Mouse (Mus musculus) midbrain, embryonic 12.5 days (tissue): ENCODE measurements around the gene Ldlrap1. TPM values are rescaled to one million over a fixed set of nuclear protein-coding genes. Genes with fewer than 3 reads are reported as not detected.

ENCODE experiments used
- ATAC-seq: fragments of 200-750 bp; cut with Nextera tagmentation; 2 replicates; pipeline ENCODE4 v1.8.0; 2017; ENCODE audit warnings: low read depth, moderate TSS enrichment, moderate library complexity; ENCODE audit not compliant: low FRiP score
- H3K27ac ChIP-seq: fragments of 300-500 bp; sonication (generic); replicated peaks from 2 replicates; pipeline ENCODE4 v1.5.1; 2016; ENCODE audit warnings: mild to moderate bottlenecking
- H3K27me3 ChIP-seq: fragments of 300-500 bp; sonication (generic); 2 replicates; pipeline ENCODE4 v1.6.1; 2016; ENCODE audit warnings: mild to moderate bottlenecking
- H3K36me3 ChIP-seq: fragments of 300-500 bp; sonication (generic); 2 replicates; pipeline ENCODE4 v1.6.1; 2016
- H3K4me1 ChIP-seq: fragments of 300-500 bp; sonication (generic); 2 replicates; pipeline ENCODE4 v1.6.1; 2016
- H3K4me2 ChIP-seq: fragments of 300-500 bp; sonication (generic); replicated peaks from 2 replicates; pipeline ENCODE4 v1.6.1; 2016; ENCODE audit warnings: mild to moderate bottlenecking, moderate library complexity
- H3K4me3 ChIP-seq: fragments of 300-500 bp; sonication (generic); 2 replicates; pipeline ENCODE4 v1.5.1; 2016; ENCODE audit warnings: mild to moderate bottlenecking
- H3K9ac ChIP-seq: fragments of 300-500 bp; sonication (generic); replicated peaks from 2 replicates; pipeline ENCODE4 v1.6.1; 2016; ENCODE audit warnings: mild to moderate bottlenecking, moderate library complexity
- H3K9me3 ChIP-seq: fragments of 300-500 bp; sonication (generic); 2 replicates; pipeline ENCODE4 v1.6.1; 2016; ENCODE audit warnings: mild to moderate bottlenecking
- WGBS: fragments of 180-500 bp; shearing (Covaris S2); methylation state at CpG from one replicate; pipeline ENCODE4 v1.1.7; 2016; 5-methylcytosine and 5-hydroxymethylcytosine counted together
- polyA plus RNA-seq: library from polyadenylated mRNA; unstranded; fragments of >200 nt; fragmentation: Nextera tagmentation; extraction: Ambion mirVana; gene quantifications from 2 replicates; pipeline ENCODE4 v1.2.1, GENCODE M21; 2016

Ldlrap1 gene
- polyA plus RNA-seq, 1 experiment from 2014 or later: 6.0 TPM

DNA sequence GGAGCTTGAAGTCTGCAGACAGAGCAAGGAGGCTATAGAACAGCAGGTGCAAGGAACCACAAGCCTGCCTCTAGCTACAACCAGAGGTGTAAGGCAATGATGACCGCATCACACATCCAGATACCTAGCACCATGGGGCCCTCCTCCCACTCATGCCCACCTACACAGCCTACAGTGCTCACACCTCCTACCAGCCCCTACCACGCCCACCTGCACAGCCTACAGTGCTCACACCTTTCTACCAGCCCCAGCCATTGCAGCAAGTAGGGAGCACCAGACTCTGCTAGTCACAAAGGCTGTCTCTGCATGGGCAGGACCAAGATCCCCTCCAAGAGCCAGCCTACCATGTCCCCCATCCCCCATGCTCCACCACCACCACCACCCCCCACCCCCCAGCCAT, 66.9 kb downstream of the Ldlrap1 start:
- Histone ChIP-seq H3K9ac (no peak overlapping the region), H3K27ac (no peak overlapping the region), H3K4me1 (peaks cover 26% of the 10 kb centered on the region), H3K36me3 (no peaks in the 10 kb centered on the region), H3K4me3 (no peak overlapping the region), H3K9me3 (no peaks in the 10 kb centered on the region), H3K27me3 (peaks cover 39% of the 10 kb centered on the region), H3K4me2 (0 out of 2 replicates have a peak overlapping the region, but pooled peaks have one; percentile 3)
- 86% methylated on average over 2 of the region's 2 CpGs for WGBS
- ATAC-seq: no peak

DNA sequence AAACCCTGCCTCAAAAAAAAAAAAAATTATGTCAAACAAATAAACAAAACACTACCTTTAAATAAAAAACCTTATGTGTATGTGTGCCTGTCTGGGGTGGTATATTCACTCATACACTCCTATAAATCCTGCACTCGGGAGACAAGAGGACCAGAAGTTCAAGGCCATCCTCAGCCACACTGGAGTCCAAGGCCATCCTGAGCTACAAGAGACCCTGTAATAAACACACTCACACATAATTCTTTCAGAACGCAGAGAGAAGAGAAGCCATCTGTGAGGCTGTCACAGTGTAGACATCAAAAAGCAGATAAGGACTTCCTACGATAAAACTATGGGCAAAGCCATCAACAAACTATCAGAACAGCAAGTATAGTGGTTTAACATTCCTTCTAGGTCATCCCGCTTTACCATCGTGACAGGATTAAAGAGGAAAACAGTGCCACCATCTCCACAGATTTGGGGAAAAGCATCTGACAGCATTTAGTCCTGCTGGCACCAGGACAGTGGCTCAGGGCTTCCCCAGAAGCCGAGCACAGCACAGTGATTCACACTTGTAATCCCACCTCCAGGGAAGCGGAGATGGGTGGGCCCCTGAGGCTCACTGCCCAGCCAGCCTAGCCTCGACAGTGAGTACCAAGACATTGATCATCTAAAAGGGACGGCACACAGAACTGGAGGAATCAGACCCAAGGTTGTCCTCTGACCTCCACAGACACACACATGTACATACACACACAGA, 74.5 kb downstream of the Ldlrap1 start:
- H3K4me2 ChIP-seq: no peak overlapping the region
- 80% methylated on average over 9 of the region's 9 CpGs for WGBS

DNA sequence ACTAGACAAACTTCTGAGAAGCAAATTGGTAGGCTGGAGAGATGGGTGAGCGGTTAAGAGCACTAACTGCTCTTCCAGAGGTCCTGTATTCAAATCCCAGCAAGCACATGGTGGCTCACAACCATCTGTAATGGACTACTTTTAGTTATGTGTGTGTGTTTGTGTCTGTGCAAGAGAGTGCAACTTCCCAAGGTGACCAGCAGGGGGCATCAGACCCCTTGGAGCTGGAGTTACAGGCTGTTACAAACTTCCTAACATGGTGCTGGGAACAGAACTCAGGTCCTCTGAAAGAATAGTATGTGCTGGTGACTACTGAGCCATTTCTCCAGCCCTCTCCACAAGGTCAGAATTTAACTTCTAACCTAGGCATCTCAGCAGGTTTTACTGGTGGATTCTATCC, 75.4 kb downstream of the Ldlrap1 start:
- Histone ChIP-seq H3K4me3 (no peak overlapping the region), H3K4me1 (no peaks in the 10 kb centered on the region), H3K27ac (no peak overlapping the region), H3K9ac (no peak overlapping the region), H3K9me3 (peaks cover 4% of the 10 kb centered on the region; the same call in 1 of the 2 replicates), H3K4me2 (no peak overlapping the region), H3K27me3 (no peaks in the 10 kb centered on the region), H3K36me3 (no peaks in the 10 kb centered on the region)
- WGBS: 90% methylated on average over 1 of the region's 1 CpGs
- no peak for ATAC-seq

More for the DNA sequence above, 74.5 kb downstream of the Ldlrap1 start:
- no peaks in the 10 kb centered on the region for H3K36me3 ChIP-seq
- peaks cover 4% of the 10 kb centered on the region; the same call in 1 of the 2 replicates for H3K9me3 ChIP-seq
- no peaks in the 10 kb centered on the region for H3K27me3 ChIP-seq
- no peaks in the 10 kb centered on the region for H3K4me1 ChIP-seq
- H3K4me3 ChIP-seq: no peak overlapping the region
- no peak for ATAC-seq
- no peak overlapping the region for H3K27ac ChIP-seq
- no peak overlapping the region for H3K9ac ChIP-seq

Other genes with a start within 250 kb of the Ldlrap1 start
- 127 and 133 TPM in 2 replicates for gene Mtfr1l, start 232.6 kb downstream of the Ldlrap1 start, polyA plus RNA-seq
- gene Selenon, start 215.9 kb downstream of the Ldlrap1 start, polyA plus RNA-seq: 15.0 and 15.1 TPM in 2 replicates
- 5.4 and 6.5 TPM in 2 replicates for gene Man1c1, start 63.7 kb downstream of the Ldlrap1 start, polyA plus RNA-seq
- gene Maco1, start 85.3 kb upstream of the Ldlrap1 start, polyA plus RNA-seq: 84.7 and 95.0 TPM in 2 replicates
- 7.3 and 8.9 TPM in 2 replicates for gene Rhd, start 96.5 kb upstream of the Ldlrap1 start, polyA plus RNA-seq
- 164 and 167 TPM in 2 replicates for gene Tmem50a, start 147.0 kb upstream of the Ldlrap1 start, polyA plus RNA-seq
- gene Rsrp1, start 155.6 kb upstream of the Ldlrap1 start, polyA plus RNA-seq: 525 and 549 TPM in 2 replicates
- 74.0 and 76.5 TPM in 2 replicates for gene Syf2, start 162.9 kb upstream of the Ldlrap1 start, polyA plus RNA-seq